Mouse (Mus musculus) CD4-positive helper T cell, adult 2 months (primary cell): ENCODE measurements around the gene Lrrc31.

Experiments used
- DNase-seq: peaks from one replicate; pipeline ENCODE4 v3.0.0-alpha.2; 2012; ENCODE audit warnings: low read depth, missing footprints, low spot score

Gene Lrrc31

GRCm38 (mm10) chr3:30690976-30691375 lies 8.7 kb downstream of the Lrrc31 start:
- DNase-seq = no peak

- DNase-seq = no peak
These were observed 12.4 kb downstream of the Lrrc31 start for GRCm38 (mm10) chr3:30687216-30687615.

GRCm38 (mm10) chr3:30683190-30683589 lies 16.5 kb downstream of the Lrrc31 start:
- no peak for DNase-seq

- DNase-seq = no peak
These were observed 41.2 kb downstream of the Lrrc31 start for GRCm38 (mm10) chr3:30658486-30658885.

- no peak for DNase-seq
These were observed 43.7 kb downstream of the Lrrc31 start for GRCm38 (mm10) chr3:30655937-30656336.

- peak; percentile 14 for DNase-seq
These were observed 49.4 kb downstream of the Lrrc31 start for GRCm38 (mm10) chr3:30650062-30650841.

- no peak for DNase-seq
These were observed 51.2 kb downstream of the Lrrc31 start for GRCm38 (mm10) chr3:30648466-30648865.

- no peak for DNase-seq
These were observed 52.1 kb downstream of the Lrrc31 start, which contains the start of gene Lrrc34 for GRCm38 (mm10) chr3:30647440-30648090. Gene Lrrc34 (minus strand): TSS chr3:30647869.

GRCm38 (mm10) chr3:30646761-30647160 lies 52.9 kb downstream of the Lrrc31 start:
- DNase-seq = no peak

GRCm38 (mm10) chr3:30644207-30644606 lies 55.4 kb downstream of the Lrrc31 start, which contains the start of gene Lrriq4:
Gene Lrriq4 (plus strand): TSS chr3:30644507.
- no peak for DNase-seq

GRCm38 (mm10) chr3:30635629-30636028 lies 64.0 kb downstream of the Lrrc31 start:
- no peak for DNase-seq

GRCm38 (mm10) chr3:30633681-30634080 lies 66.0 kb downstream of the Lrrc31 start:
- DNase-seq = no peak
